Mouse (Mus musculus): Measurements from ENCODE around the gene Espn. TPM values are rescaled to one million over a fixed set of nuclear protein-coding genes. Genes with fewer than 3 reads are reported as not detected.

Gene Espn
- polyA plus RNA-seq, 1 experiment from 2014 or later: 7.5 TPM

DNA sequence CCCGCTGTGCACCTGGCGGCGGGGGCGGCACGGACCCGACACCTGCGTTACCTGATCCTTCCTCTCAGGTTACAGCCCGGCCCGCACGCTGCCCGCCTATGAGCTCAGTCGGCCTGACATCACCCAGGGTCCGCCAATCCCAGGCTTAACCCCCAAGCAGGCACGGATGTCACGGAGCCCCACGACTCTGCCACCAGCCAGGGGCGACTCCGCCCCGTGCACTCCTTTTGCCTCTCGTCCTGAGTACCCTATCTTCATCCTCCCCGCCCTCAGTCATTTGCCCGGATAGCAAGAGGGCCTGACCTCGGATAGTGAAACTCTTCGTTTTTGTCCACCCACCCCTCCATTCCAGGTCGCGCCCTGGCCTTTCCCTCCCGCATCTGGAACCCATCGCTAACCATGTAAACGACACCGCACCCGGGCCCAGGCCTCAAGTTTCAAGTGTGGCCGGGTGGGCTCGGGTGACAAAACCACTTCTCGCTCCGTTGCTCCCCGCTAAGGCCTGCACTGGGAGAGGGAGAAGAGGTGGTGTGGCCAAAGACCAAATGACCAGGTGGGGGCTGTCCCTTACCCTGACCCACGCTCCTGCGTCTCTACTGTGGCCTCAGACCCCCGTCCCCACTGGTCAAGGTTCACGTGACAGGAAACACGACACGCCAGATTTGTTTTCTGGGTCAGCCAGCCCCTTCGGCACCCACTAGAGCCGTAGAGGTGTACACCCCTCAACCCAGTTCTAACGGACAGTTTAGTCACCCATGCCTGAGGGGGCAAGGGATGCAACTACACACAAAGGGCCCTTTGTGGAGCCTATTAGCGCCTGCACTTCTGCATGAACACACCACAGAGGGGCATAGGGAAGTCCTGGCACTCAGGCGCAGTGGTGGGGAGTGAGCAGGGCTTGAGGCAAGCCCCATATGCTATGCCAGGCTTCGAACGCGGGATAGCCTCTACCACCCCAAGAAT, 20.1 kb downstream of the Espn start:
- Histone ChIP-seq H3K27ac (replicated peaks) (no peak overlapping the region), H3K4me1 (peaks cover 26% of the 10 kb centered on the region), H3K27me3 (peaks cover 74% of the 10 kb centered on the region), H3K4me3 (replicated peaks) (peak overlapping the region; percentile 49), H3K4me2 (replicated peaks) (peak overlapping the region; percentile 90), H3K36me3 (no peaks in the 10 kb centered on the region), H3K9me3 (replicated peaks) (no peaks in the 10 kb centered on the region), H3K9ac (no peak overlapping the region)
- WGBS: 6% methylated on average over 50 of the region's 50 CpGs
- ATAC-seq (ENCODE audit: insufficient number of reproducible peaks, low FRiP score, low TSS enrichment, low read depth): 0 out of 2 replicates have a peak, but pooled peaks have one; percentile 18

DNA sequence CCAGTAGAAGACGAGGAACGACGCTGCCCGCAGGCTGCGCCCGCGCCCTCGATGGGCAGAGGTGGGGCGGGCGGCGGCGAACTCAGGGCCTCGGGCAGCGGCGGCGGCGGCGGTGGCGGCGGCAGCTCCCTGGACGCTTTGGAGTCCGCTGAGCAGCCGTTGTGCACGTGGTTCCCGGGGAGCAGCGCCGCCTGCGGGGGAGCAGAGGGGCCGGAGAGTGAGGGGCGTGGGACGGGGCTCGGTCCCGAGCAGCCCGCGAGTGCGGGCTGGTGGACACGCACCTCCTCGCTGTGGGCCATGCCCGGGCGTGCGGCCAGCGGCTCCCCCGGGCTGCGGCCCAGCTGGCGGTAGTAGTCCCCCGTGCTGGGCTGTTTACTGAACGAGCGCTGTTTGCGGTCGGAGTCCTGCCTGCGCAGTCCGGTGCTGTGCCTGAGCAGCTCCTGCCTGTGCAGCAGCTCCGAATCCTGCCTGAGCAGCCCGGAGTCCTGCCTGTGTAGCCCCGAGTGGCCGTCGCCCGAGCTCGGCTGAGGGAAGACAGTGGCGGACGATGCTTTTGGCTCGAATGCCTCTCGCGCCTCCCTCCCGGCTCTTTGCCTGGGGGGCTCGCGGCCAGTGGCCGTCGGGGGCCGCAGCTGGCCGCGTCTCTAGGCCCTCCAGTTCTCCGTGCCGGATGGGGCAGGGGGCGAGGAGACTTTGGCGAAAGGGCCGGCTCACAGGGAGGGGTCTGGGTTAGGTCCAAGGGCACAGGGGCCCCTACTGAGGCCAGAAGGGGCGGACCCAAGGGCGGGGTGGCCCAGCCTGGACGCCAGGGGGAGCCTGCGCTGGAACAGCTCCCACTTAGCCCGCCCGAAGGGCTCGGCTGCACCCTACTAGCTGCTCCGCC, 21.2 kb downstream of the Espn start:
- WGBS: under 1% methylated on average over 82 of the region's 85 CpGs
- peaks cover 84% of the 10 kb centered on the region for H3K27me3 ChIP-seq

DNA sequence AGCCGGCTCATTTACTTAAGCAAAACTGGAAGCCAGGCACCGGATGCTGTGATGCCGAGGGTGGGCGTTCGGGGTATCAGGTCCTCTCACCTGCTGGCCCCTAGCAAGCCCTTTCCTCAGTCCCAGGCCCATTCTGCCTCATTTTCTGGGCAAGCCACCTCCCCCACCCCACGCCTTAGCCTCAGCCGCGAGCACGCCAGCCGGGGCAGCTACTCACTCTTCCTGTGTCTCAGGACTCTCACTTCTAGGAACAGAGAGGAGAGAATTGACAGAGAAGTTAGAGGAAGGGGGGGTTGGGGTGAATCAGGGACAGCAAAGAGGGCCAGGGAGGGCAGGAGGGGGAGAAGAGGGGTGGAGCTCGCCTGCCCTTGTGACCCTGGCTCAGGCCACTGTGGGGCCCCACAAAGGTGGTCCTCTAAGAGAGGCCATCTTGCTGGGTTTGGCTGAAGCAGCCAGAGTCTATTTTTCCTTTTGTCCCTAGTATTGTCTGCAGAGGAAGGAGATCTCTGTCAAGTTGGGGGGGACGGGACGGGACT, 22.7 kb downstream of the Espn start:
- H3K36me3 ChIP-seq: no peaks in the 10 kb centered on the region
- H3K4me1 ChIP-seq: peaks cover 44% of the 10 kb centered on the region
- WGBS: 26% methylated on average over 13 of the region's 13 CpGs
- H3K9me3 ChIP-seq (replicated peaks): no peaks in the 10 kb centered on the region
- H3K27ac ChIP-seq (replicated peaks): no peak overlapping the region
- no peak overlapping the region for H3K4me2 ChIP-seq (replicated peaks)
- ATAC-seq (ENCODE audit: insufficient number of reproducible peaks, low FRiP score, low TSS enrichment, low read depth): no peak
- H3K9ac ChIP-seq: no peak overlapping the region
- H3K4me3 ChIP-seq (replicated peaks): no peak overlapping the region
- peaks cover 97% of the 10 kb centered on the region for H3K27me3 ChIP-seq

More for the DNA sequence above, 21.2 kb downstream of the Espn start:
- Histone ChIP-seq H3K4me1 (peaks cover 33% of the 10 kb centered on the region), H3K27ac (replicated peaks) (peak overlapping the region; percentile 51; the same call in 1 of the 2 replicates), H3K4me2 (replicated peaks) (peak overlapping the region; percentile 90), H3K4me3 (replicated peaks) (peak overlapping the region; percentile 49), H3K9ac (peak overlapping the region; percentile 4; the same call in 1 of the 2 replicates), H3K36me3 (no peaks in the 10 kb centered on the region), H3K9me3 (replicated peaks) (no peaks in the 10 kb centered on the region)
- ATAC-seq (ENCODE audit: insufficient number of reproducible peaks, low FRiP score, low TSS enrichment, low read depth): peak; percentile 68

DNA sequence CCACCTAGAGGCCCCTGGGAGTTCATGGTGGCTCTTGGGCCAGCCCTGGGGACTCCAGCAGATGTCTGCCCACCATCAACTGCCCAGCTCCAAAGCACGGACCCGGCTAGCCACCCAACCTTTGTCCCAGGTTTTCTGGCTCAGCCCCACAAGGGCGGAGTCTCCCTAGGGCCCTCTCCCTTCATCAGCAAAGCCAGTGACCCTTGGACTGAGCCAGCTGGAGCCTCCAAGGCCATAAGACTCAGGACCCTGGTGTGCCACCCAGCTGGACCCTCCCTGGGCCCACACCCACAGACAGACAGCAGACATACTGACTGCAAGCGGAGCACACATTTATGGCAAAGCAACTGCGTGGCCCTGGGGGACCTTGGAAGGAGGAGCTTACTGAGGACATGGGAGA, 23.4 kb downstream of the Espn start:
- Histone ChIP-seq H3K9ac (no peak overlapping the region), H3K4me2 (replicated peaks) (no peak overlapping the region), H3K27me3 (peaks cover 98% of the 10 kb centered on the region), H3K36me3 (no peaks in the 10 kb centered on the region), H3K27ac (replicated peaks) (no peak overlapping the region), H3K4me3 (replicated peaks) (no peak overlapping the region), H3K9me3 (replicated peaks) (no peaks in the 10 kb centered on the region), H3K4me1 (peaks cover 44% of the 10 kb centered on the region)
- 63% methylated on average over 5 of the region's 5 CpGs for WGBS
- no peak for ATAC-seq (ENCODE audit: insufficient number of reproducible peaks, low FRiP score, low TSS enrichment, low read depth)

DNA sequence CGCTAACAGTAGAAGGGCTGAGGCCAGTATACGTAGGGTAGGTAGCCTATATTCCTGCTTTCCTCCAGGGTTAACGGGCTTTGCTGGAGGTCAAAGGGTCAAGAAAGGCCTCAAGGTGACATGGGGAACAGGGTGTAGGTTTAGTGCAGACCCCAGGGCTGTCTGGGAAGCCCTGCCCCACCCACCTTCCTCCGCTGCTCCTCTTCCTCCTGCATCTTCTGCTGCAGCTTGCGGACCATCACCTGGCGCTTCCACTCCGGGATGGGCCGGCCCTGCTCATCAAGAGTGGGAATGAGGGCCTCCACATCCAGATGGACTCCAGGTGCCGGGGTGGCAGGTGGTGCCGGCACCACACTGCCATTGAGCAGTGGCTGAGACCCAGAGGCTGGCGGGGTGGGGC, 24.3 kb downstream of the Espn start:
- Histone ChIP-seq H3K27me3 (peaks cover 98% of the 10 kb centered on the region), H3K4me2 (replicated peaks) (no peak overlapping the region), H3K36me3 (no peaks in the 10 kb centered on the region), H3K27ac (replicated peaks) (no peak overlapping the region), H3K9ac (no peak overlapping the region), H3K4me1 (peaks cover 44% of the 10 kb centered on the region), H3K9me3 (replicated peaks) (no peaks in the 10 kb centered on the region), H3K4me3 (replicated peaks) (no peak overlapping the region)
- no peak for ATAC-seq (ENCODE audit: insufficient number of reproducible peaks, low FRiP score, low TSS enrichment, low read depth)
- WGBS: 77% methylated on average over 11 of the region's 11 CpGs

DNA sequence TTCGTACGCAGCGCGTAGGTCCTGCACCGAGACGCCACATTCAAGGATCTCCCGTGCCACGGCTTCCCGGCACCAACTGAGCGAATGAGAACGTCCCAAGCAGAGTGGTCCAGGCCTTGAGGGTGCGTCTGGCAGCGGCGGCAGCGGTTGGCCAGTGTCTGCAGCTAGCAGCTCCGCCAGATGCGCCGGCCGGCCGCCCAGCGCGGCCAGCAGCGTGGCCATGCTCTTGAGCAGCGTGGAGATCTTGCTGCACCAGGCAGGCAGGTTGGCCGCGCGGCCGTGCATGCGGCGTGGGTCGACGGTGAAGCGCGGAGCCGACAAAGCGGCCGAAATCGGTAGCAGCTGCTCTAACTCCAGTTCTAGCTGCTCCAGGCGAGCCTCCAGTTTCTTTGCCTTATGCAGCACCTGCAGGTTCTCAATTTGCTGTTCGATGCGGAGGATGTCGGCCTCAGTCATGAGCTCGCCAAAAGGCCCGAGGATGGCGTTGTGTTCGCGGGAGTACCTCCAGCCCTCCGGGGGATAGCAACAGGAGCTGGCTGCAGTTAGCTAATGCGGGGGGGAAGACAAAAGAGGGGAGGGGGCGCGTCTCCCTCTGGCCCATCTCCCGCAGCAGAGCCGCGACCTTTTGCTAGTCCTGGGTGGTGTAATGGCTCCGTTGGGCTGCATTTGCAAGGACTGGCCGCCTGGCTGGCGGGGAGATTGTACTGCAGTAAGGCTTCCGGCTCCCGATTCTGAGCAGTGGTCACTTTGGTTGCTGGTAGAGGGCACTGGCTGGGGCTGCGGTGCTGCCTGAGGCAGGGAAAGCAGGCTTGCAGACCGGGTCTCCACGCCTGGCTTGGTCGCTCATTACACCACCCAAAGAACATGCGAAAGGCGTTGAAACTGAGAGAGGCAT, 25.9 kb downstream of the Espn start:
- peak overlapping the region; percentile 39 for H3K4me2 ChIP-seq (replicated peaks)
- no peaks in the 10 kb centered on the region for H3K36me3 ChIP-seq
- peaks cover 98% of the 10 kb centered on the region for H3K27me3 ChIP-seq
- H3K4me3 ChIP-seq (replicated peaks): peak overlapping the region; percentile 25
- ATAC-seq (ENCODE audit: insufficient number of reproducible peaks, low FRiP score, low TSS enrichment, low read depth): no peak
- no peak overlapping the region for H3K27ac ChIP-seq (replicated peaks)
- 10% methylated on average over 65 of the region's 65 CpGs for WGBS
- no peak overlapping the region for H3K9ac ChIP-seq
- H3K4me1 ChIP-seq: peaks cover 30% of the 10 kb centered on the region
- H3K9me3 ChIP-seq (replicated peaks): no peaks in the 10 kb centered on the region

DNA sequence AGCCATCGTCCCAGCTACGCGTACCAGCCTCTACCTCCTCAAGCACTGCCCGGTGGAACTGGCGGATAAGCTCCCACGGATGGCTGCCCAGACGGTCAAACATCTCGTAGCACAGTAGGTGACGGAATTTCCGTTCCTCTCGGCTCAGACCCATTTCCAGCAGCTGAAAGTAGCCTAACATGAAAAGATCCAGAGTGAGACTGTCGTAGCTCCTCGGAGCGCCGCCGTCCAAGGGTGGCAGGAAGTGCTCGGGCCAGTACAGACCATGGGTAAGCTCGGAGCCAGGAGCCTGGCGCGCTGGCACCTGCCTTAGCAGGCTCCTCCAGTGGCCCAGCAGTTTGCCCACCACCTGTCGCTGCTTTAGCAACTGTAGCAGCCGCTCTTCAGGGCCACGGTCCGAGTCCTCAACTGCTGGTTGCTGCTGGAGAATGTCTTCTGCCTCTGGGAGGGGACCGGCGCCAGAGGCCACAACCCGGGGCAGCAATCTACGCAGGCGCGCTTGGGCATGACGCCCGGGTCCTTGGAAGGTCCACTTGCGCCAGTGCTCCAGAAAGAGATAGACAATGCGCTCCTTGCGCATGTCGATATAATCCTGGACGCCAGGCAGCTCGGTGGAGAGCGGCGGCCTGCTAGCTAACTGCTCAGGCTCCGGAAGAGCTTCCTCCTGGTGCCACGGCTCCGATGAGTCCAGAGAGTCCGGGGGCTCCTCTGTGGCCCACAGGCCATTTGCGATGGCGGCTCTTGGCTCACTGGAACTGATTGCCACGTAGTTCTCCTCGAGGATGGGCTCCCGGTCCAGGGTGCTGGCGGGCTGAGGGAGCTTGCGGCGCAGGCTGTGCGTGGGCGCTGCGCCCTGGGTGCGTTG, 26.8 kb downstream of the Espn start:
- WGBS: 11% methylated on average over 56 of the region's 56 CpGs
- Histone ChIP-seq H3K27me3 (peaks cover 98% of the 10 kb centered on the region), H3K27ac (replicated peaks) (no peak overlapping the region), H3K36me3 (no peaks in the 10 kb centered on the region), H3K4me1 (peaks cover 30% of the 10 kb centered on the region), H3K9me3 (replicated peaks) (no peaks in the 10 kb centered on the region), H3K4me2 (replicated peaks) (peak overlapping the region; percentile 39), H3K4me3 (replicated peaks) (peak overlapping the region; percentile 25), H3K9ac (no peak overlapping the region)
- ATAC-seq (ENCODE audit: insufficient number of reproducible peaks, low FRiP score, low TSS enrichment, low read depth): no peak

DNA sequence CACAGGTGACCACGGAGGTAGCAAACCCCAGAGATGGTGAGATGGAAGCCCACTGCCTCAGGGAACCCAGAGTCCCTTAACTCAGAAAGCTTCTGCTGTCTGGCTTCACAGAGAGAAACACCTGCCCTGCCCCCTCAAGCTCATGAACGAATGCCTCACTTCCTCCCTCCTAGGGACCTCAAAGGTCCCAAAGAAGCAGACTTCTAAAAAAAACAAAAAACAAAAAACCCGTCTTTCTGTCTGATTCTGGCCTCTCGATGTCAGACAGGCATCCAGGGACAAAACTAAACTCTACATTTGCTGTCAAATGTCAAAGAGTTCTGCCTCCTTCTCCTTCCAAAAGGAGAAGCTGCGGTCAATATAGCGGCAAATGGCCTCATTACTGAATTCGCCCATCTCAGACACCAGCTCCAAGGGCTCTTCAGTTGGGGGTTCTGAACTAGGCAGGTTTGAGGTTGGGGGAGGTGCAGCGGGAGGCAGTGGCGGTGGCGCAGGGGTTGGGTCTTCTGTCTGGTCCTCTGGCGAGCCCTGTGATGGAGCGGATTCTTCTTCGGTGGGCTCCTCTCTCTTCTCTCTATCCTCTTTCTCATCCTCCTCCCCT, 27.7 kb downstream of the Espn start:
- peaks cover 98% of the 10 kb centered on the region for H3K27me3 ChIP-seq
- no peak for ATAC-seq (ENCODE audit: insufficient number of reproducible peaks, low FRiP score, low TSS enrichment, low read depth)
- no peaks in the 10 kb centered on the region for H3K9me3 ChIP-seq (replicated peaks)
- no peak overlapping the region for H3K9ac ChIP-seq
- no peak overlapping the region for H3K4me2 ChIP-seq (replicated peaks)
- H3K4me3 ChIP-seq (replicated peaks): no peak overlapping the region
- H3K4me1 ChIP-seq: peaks cover 37% of the 10 kb centered on the region
- no peaks in the 10 kb centered on the region for H3K36me3 ChIP-seq
- H3K27ac ChIP-seq (replicated peaks): no peak overlapping the region
- WGBS: 25% methylated on average over 13 of the region's 13 CpGs

DNA sequence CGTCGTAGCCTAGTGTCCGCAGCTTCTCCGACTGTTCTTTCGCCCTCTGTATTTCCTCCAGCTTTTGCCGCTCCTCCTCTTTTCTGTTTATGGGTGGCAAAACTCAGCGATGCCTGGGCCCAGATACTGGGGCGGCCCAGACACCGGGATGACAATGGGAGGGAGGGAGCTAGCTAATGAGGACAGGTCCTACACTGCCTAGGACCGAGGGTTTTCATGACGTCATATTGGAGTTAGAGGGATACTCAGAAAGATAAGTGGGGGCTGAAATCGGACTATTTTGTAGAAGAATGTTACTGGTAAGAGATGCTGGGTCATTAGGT, 31.0 kb downstream of the Espn start:
- H3K4me3 ChIP-seq (replicated peaks): peak overlapping the region; percentile 27
- peak overlapping the region; percentile 46 for H3K4me2 ChIP-seq (replicated peaks)
- WGBS: 2% methylated on average over 12 of the region's 12 CpGs
- H3K4me1 ChIP-seq: peaks cover 38% of the 10 kb centered on the region
- H3K9me3 ChIP-seq (replicated peaks): no peaks in the 10 kb centered on the region
- ATAC-seq (ENCODE audit: insufficient number of reproducible peaks, low FRiP score, low TSS enrichment, low read depth): no peak
- no peak overlapping the region for H3K27ac ChIP-seq (replicated peaks)
- no peak overlapping the region for H3K9ac ChIP-seq
- peaks cover 99% of the 10 kb centered on the region for H3K27me3 ChIP-seq
- no peaks in the 10 kb centered on the region for H3K36me3 ChIP-seq

Measured in embryonic facial prominence, embryonic 15.5 days (tissue).